Mouse (Mus musculus) erythroblast, embryonic 14.5 days (primary cell): ENCODE results near the gene Ak4. TPM values are rescaled to one million over a fixed set of nuclear protein-coding genes. Genes with fewer than 3 reads are reported as not detected.

ENCODE experiments used
- H3K27me3 ChIP-seq: 2 replicates; pipeline ENCODE4 v1.6.1; 2012; ENCODE audit warnings: inconsistent platforms; ENCODE audit not compliant: control insufficient read depth
- H3K36me3 ChIP-seq: 2 replicates; pipeline ENCODE4 v1.6.1; 2012; ENCODE audit warnings: mild to moderate bottlenecking, inconsistent platforms; ENCODE audit not compliant: control insufficient read depth
- H3K4me1 ChIP-seq: 2 replicates; pipeline ENCODE4 v1.6.1; 2012; ENCODE audit warnings: inconsistent platforms; ENCODE audit not compliant: control insufficient read depth
- H3K4me3 ChIP-seq: replicated peaks from 2 replicates; pipeline ENCODE3; 2012; ENCODE audit warnings: moderate library complexity, mild to moderate bottlenecking, inconsistent platforms
- H3K9me3 ChIP-seq: 2 replicates; pipeline ENCODE4 v1.6.1; 2012; ENCODE audit warnings: low read length, inconsistent platforms, mixed read lengths; ENCODE audit not compliant: control insufficient read depth
- GATA1 ChIP-seq: IDR thresholded peaks from 2 replicates; pipeline ENCODE4 v1.6.1; 2012; ENCODE audit warnings: low read length, inconsistent platforms, mixed read lengths
- TAL1 ChIP-seq: IDR thresholded peaks from 3 replicates; pipeline ENCODE4 v1.6.1; 2012; ENCODE audit warnings: low read length, inconsistent platforms, mixed read lengths
- polyA plus RNA-seq: library from polyadenylated mRNA; stranded (reverse); fragments of >175 nt; gene quantifications from 2 replicates; pipeline ENCODE4 v1.2.3, GENCODE M21; 2012

Ak4 gene
- polyA plus RNA-seq, 1 experiment = 0.16 TPM

DNA sequence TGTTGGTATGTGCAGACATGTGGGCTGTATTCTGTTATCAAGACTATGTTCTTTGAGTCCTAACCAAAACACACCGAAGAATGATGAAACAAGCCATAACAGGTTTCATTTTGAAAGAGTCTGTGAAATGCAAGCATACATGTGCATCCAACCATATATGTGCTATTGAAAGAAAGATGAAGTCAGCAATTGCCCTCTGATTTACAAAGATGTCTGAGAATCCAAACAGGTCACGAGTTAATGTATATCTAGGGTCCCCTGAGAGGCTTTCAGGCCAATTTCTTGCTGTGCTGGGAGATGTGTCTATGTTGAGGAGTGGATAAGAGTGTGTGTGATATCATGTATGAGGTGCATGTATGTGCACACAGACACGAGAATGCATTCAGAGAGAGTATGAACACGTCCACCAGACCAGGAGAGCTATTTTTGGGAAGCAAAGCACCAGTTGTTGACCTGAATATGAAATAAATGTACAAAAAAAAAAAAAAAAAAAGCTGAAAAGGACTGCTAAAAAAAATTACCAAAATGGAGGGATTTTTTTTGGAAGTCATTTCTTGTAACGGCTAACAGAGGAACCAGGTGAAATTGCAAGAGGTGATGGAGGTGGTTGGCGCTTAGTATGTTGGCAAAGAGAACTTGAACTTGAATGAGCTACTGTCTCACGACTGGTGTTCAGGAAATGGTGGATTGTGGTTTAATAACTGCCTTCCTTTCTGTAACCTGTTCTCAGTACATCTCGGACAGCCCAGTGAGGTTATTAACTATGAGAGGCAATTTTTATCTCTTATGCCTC is 91.2 kb downstream of the Ak4 start:
- no peak overlapping the region for H3K4me3 ChIP-seq
- H3K4me1 ChIP-seq = no peaks in the 10 kb centered on the region
- peaks cover 27% of the 10 kb centered on the region for H3K27me3 ChIP-seq
- TF ChIP-seq TAL1 (no peak), GATA1 (no peak)
- H3K9me3 ChIP-seq = no peaks in the 10 kb centered on the region; the same call in 1 of the 2 replicates
- H3K36me3 ChIP-seq = no peaks in the 10 kb centered on the region

DNA sequence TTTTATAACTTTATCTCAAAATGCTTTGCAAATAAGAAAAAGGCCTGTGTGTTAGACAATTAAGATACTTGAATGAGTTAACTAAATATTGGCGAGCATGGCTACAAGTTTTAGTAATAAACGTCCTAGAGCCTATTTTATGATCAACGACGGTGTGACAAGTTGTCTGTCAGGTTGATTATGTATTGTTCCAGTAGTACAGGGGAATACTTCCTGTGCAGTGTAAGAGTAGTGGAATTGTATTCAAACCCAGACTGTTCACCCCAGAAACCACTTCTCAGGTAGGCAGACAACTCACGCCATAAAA is 91.8 kb downstream of the Ak4 start:
- TF ChIP-seq TAL1 (no peak), GATA1 (no peak)
- Histone ChIP-seq H3K4me1 (no peaks in the 10 kb centered on the region), H3K36me3 (no peaks in the 10 kb centered on the region), H3K9me3 (no peaks in the 10 kb centered on the region; the same call in 1 of the 2 replicates), H3K4me3 (no peak overlapping the region), H3K27me3 (peaks cover 27% of the 10 kb centered on the region)

DNA sequence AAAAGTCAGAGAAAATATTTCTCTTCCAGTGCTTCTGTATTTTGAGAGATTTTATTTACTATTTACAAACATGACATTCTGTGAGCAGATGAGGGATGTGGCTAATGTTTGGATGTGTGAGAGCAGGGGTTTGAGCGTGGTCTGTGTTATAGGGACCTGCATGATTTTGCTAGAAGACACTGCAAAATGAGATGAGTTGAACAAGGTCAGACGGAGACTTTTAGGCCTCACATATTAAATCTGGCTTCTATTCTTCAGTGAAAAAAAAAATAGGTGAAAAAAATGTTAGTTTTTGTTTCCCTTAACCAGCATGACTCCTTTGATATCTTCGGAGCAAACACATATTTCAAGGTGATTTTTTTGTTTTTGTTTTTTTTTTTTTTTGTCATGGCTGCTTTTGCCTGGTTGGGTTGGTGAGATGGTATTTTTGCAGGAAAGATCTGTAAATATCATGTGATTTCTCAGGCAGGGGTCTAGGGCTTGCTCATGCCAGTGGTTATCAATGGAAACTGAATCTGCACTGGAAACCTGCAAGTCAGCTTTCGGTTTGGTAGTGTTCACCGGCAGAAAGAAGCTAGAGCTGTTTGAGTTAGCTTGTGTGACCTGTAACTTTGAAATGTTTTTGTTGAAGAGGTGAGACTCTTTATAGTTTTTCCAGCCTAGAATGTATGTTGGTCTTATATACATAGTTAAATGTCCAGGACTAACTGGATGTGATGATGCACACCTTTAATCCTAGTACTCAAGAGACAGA is 92.9 kb downstream of the Ak4 start:
- Histone ChIP-seq H3K9me3 (no peaks in the 10 kb centered on the region; the same call in 1 of the 2 replicates), H3K4me1 (no peaks in the 10 kb centered on the region), H3K36me3 (no peaks in the 10 kb centered on the region), H3K4me3 (no peak overlapping the region), H3K27me3 (peaks cover 26% of the 10 kb centered on the region)
- TF ChIP-seq TAL1 (no peak), GATA1 (no peak)

DNA sequence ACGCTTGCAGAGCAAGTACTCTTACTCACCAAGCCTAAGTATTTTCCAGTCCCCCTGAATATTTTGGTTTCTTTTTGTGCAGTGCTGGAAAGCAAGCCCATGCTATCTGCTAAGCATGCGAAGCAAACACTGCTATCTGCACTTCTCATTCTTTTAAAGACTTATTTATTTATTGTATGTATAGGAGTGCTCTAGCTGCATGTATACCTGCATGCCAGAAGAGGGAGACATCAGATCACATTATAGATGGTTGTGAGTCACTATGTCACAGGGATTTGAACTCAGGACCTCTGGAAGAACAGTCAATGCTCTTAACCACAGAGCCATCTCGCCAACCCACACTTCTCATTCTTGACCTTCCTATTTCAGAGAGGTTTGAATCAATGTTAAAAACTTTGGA is 94.2 kb downstream of the Ak4 start:
- no peaks in the 10 kb centered on the region for H3K36me3 ChIP-seq
- no peak overlapping the region for H3K4me3 ChIP-seq
- H3K27me3 ChIP-seq = peaks cover 14% of the 10 kb centered on the region
- no peaks in the 10 kb centered on the region; the same call in 1 of the 2 replicates for H3K9me3 ChIP-seq
- H3K4me1 ChIP-seq = no peaks in the 10 kb centered on the region
- TF ChIP-seq GATA1 = no peak
- TF ChIP-seq TAL1 = no peak

DNA sequence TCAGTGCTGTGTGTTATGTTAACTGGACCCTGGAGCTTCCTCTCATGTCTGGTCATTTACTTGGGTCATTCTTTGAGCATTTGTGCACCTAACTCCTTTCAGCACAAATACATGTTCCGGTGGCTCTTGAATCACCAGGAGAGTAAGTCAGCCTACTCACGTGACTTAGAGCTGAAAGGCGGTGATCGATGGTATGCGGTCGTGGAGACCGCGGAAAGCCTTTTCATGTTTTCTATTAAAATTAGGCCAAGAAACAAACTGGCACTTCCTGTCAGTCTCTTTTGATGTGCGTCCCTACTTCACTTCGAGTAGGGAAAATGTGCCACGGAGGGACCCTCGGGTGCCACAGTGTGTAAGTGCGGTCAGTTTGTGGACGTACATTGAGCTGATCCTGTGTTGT is 96.8 kb downstream of the Ak4 start:
- no peaks in the 10 kb centered on the region for H3K4me1 ChIP-seq
- no peaks in the 10 kb centered on the region for H3K36me3 ChIP-seq
- no peak overlapping the region for H3K4me3 ChIP-seq
- TF ChIP-seq TAL1 = no peak
- no peak for TF ChIP-seq GATA1
- no peaks in the 10 kb centered on the region for H3K9me3 ChIP-seq
- H3K27me3 ChIP-seq = no peaks in the 10 kb centered on the region

Other genes with a start within 250 kb of the Ak4 start
- 7.1 and 8.9 TPM in 2 replicates for gene Jak1, start 154.0 kb upstream of the Ak4 start, polyA plus RNA-seq
- not detected in 2 replicates for gene Dnajc6, start 77.4 kb downstream of the Ak4 start, polyA plus RNA-seq
- gene Leprot, start 228.4 kb downstream of the Ak4 start, polyA plus RNA-seq = 0.48 and 0.75 TPM in 2 replicates